Mouse (Mus musculus): ENCODE results near the gene Banf2. TPM values are rescaled to one million over a fixed set of nuclear protein-coding genes. Genes with fewer than 3 reads are reported as not detected.
A peak's percentile ranks its signal among the peaks of the same experiment; 100 is the strongest.

The Banf2 gene
- polyA plus RNA-seq, 1 experiment = not detected

- 24% methylated on average over 2 of the region's 2 CpGs for WGBS
- DNase-seq (ENCODE audit: low read depth, low spot score) = no peak
Measured at GRCm38 (mm10) chr2:144019971-144020370, 12.9 kb upstream of the Banf2 start.

DNA sequence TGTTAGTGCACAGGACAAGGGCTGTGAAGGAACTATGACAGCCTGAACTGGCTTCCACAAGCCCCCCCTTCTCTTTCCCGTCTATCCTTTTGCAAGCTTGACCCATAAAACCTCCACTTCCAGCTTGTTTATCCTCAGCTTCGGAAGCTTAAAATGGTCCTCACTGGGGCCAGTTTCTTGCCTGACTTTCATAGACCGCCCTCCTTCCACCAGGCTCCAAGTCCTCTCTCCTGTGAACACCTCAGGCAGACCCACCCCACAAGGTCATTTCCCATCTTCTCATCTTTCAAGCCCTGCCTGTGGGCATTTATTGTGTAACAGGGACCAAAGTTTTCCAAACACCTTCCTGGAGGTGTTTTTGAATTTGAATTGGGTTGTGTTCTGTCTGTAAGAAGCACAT is 10.4 kb upstream of the Banf2 start:
- no peak for DNase-seq (ENCODE audit: low read depth, low spot score)
- 77% methylated on average over 3 of the region's 3 CpGs for WGBS

- WGBS = 49% methylated on average over 9 of the region's 9 CpGs
- DNase-seq (ENCODE audit: low read depth, low spot score) = no peak
Measured at GRCm38 (mm10) chr2:144025361-144025760, 7.5 kb upstream of the Banf2 start.

DNA sequence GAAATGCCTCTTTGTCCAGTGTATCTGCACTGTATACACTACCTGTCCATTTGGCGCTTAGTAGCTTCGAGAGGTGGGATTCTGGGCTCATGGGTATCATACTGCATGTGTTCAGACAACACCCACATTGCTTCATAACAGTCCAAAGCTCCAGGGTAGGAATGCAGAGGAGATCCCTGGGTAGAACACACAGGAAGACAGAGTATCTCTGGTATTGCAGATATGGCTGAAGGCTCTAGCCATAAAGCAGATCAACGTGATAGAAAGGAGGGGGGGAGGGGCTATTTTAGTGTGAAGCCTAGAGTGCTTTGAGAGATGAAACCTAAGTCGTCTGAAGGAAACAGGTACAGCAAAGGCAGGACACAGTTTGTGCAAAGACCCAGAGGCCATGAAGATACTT is 6.4 kb upstream of the Banf2 start:
- DNase-seq (ENCODE audit: low read depth, low spot score) = no peak
- 64% methylated on average over 4 of the region's 4 CpGs for WGBS

DNA sequence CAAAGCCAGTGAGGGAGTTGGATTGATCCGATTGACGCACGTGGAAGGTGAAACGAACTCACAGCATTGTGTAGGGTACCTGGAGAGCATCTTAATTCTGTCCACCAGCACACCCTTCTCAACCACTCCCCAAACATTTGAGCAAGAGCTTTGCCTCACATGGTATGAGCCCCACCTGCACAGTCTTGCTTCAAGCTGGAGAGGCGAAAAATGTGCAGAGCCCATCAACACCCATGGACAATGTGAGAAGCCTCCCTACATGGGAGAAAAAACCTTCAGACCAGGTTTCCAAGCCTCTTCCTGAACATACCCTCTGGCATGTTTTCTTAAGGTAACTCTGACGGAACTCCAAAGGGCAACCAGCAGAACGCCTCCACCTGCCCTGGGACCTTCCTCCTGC is 2.1 kb upstream of the Banf2 start:
- WGBS = 92% methylated on average over 7 of the region's 7 CpGs
- DNase-seq (ENCODE audit: low read depth, low spot score) = no peak

DNA sequence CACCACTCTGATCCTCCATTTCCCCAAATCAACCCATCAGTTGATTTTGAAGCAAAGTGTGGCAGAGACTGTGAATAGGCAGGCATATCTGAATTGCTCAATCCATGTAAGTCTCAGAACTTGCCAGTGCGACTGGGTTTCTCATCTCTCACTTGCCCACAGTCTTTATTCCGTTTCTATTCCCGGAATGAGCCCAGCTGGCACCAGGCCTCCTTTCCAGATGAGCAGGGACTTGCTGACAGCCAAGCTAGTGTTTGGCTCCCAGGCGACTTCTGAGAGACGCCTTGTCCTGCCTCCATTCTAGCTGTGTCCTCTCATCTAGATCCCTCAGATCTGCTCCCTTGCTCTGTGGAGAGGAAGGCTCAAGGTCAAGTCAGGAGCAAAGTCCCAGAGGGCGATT is 11.9 kb downstream of the Banf2 start:
- DNase-seq (ENCODE audit: low read depth, low spot score) = no peak
- WGBS = 83% methylated on average over 6 of the region's 6 CpGs

GRCm38 (mm10) chr2:144045756-144046560 is 13.1 kb downstream of the Banf2 start:
- no peak for DNase-seq (ENCODE audit: low read depth, low spot score)
- 84% methylated on average over 5 of the region's 5 CpGs for WGBS

- WGBS = 71% methylated on average over 11 of the region's 11 CpGs
- no peak for DNase-seq (ENCODE audit: low read depth, low spot score)
Measured at GRCm38 (mm10) chr2:144046916-144047315, 14.1 kb downstream of the Banf2 start.

GRCm38 (mm10) chr2:144050146-144050680 is 17.4 kb downstream of the Banf2 start:
- no peak for DNase-seq (ENCODE audit: low read depth, low spot score)
- 65% methylated on average over 8 of the region's 8 CpGs for WGBS

DNA sequence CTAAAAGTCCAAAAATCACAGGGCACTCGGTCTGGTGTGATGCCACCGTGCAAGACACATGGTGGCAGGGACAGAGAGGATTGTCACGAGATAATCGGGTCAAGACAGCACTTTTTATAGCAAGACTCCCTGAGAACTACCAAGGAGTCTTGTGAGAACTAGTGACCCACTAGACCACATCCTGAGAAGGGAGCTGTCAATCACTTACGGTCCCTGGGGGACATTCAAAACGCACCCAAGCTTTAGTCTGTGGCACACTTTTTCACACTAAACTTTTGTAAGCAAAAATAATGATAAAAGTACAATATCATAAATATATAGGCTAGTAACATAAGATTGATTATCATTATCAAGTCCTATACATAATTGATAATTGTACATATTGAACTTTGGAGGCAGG is 18.0 kb downstream of the Banf2 start:
- no peak for DNase-seq (ENCODE audit: low read depth, low spot score)
- 91% methylated on average over 6 of the region's 6 CpGs for WGBS

- 70% methylated on average over 8 of the region's 8 CpGs for WGBS
- no peak for DNase-seq (ENCODE audit: low read depth, low spot score)
Measured at GRCm38 (mm10) chr2:144052410-144053065, 19.7 kb downstream of the Banf2 start.

DNA sequence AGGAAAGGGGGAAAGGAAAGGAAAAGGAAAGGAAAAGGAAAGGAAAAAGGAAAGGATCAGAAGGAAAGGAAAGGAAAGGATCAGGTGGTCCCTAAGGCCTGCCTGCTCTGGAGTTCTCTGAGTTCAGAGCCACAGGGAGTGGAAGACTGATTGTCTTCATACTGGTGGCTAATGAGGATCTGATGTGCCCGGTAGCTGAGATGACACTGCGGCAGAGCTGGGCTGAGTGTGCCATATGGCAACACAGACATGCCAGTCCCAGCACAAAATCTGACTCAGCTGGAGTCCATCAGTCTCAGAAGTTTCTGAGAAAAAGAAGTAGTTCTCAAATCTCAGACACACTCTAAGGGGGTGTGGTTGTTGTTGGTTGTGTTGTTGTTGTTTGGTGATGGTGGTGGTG is 24.9 kb downstream of the Banf2 start:
- DNase-seq (ENCODE audit: low read depth, low spot score) = no peak

DNA sequence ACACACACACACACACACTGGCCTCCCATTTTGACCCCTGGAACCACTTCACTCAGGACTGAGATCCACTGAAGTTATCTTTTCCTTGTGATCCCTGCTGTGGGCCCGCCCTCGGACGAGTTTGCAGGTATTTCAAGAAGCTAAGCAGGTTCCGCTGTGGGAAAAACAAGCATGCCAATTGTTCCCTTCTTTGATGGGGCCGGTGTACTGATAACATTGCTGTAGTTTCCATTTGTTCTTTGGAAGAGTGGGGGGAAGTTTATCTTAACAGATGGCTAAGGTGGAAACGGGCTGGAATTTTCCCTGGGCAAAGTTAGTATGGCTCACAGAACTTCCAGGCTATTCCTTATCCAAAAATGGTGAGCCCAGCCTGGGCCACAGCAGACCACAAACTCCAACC is 28.8 kb downstream of the Banf2 start:
- 28% methylated on average over 6 of the region's 6 CpGs for WGBS
- DNase-seq (ENCODE audit: low read depth, low spot score) = no peak

More for the DNA sequence above, 24.9 kb downstream of the Banf2 start:
- WGBS = 98% methylated on average over 2 of the region's 2 CpGs

GRCm38 (mm10) chr2:144065499-144065898 is 32.6 kb downstream of the Banf2 start:
- DNase-seq (ENCODE audit: low read depth, low spot score) = no peak
- whole genome bisulfite sequencing = 98% methylated on average over 2 of the region's 2 CpGs

- no peak for DNase-seq (ENCODE audit: low read depth, low spot score)
- WGBS = 91% methylated on average over 4 of the region's 4 CpGs
Measured at GRCm38 (mm10) chr2:144069663-144070062, 36.8 kb downstream of the Banf2 start.

DNA sequence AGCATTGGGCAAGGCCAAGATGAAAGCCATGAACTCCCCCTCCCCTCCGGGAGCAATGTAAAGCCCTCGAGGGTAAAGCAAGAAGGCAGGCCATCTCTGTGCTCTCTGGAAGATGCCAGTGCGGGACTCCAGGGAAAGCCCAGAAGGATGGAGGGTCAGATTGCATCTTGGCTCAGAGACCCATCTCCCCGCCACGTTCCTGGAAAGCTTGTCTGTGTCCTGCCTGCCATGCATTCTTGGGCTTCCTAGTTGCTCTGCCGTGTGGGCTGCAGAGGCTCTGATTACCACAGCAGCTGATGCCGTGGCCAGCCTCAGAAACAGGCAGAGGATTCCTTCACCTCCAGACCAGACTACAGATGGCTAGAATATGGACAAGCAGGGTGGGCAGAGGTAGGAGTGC is 37.6 kb downstream of the Banf2 start:
- no peak for DNase-seq (ENCODE audit: low read depth, low spot score)
- 75% methylated on average over 7 of the region's 7 CpGs for WGBS

DNA sequence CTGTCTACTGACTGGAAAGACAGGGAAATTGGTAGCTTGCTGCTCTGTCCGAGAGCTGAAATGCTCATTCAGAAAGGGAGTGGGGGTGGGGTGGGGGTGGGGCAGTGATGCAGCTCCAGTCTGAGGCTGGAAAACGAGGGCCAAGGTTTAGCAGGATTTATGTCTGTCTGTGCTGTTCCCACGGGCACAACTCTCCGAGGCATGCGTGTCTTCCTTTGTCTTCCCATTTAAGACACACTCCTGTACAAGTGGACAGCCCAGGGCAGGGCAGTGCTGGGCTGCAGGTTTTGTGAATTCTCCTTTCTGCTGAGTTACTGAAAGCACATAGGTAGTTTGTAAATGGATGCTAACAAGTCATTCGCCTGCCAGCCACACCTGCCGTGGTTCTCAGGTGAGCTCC is 39.8 kb downstream of the Banf2 start:
- DNase-seq (ENCODE audit: low read depth, low spot score) = no peak
- WGBS = 54% methylated on average over 7 of the region's 7 CpGs

DNA sequence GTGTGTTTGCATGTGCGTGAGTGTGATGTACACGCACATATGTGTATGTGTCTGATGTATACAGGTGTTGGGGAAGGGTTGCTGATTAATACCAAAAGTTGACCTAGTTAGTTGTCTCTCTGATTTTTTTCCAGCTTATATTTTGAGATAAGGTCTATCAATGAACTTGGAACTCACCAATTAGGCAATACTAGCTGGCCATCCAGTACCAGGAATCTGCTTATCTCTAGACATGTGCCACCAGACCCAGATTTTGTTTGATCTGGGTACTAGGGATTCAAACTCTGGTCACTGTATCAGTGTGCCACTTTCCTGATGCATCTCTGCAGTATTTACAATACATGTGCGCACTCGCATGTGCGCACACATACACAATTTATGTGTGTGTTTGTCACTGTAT is 41.2 kb downstream of the Banf2 start:
- 98% methylated on average over 5 of the region's 5 CpGs for WGBS
- DNase-seq (ENCODE audit: low read depth, low spot score) = no peak

DNA sequence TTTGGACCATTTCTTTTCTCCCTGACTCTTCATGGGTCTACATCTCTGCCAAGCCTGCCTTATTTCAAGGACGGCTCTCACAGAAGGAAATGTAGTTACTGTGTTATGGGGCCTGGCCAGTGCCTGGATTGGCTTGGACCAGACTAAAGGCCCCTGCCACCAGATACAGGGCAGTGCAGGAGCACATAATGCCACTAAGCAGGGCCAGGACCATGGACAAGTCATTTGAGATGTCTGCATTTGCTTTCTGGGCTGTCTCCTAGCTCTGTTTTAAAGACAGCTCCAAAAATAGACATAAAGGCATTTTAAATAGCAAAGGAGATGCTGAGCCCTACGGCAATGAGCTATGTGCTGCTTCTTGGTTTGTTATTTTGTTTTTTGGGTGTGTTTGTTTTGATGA is 43.8 kb downstream of the Banf2 start:
- DNase-seq (ENCODE audit: low read depth, low spot score) = no peak
- 86% methylated on average over 2 of the region's 2 CpGs for WGBS

GRCm38 (mm10) chr2:144078897-144079296 is 46.0 kb downstream of the Banf2 start:
- WGBS = 30% methylated on average over 3 of the region's 3 CpGs
- peak; percentile 77 for DNase-seq (ENCODE audit: low read depth, low spot score)
